Mouse (Mus musculus) gastrocnemius, adult 2 months (tissue): ENCODE results near the gene Tbc1d15. TPM values are rescaled to one million over a fixed set of nuclear protein-coding genes. Genes with fewer than 3 reads are reported as not detected.
A peak's percentile ranks its signal among the peaks of the same experiment; 100 is the strongest.

Source experiments
- DNase-seq: peaks from one replicate; pipeline ENCODE4 v3.0.0; 2022
- H3K27ac ChIP-seq: fragments of 200-600 bp; 2 replicates; pipeline ENCODE4 v1.8.1; 2022; ENCODE audit warnings: mild to moderate bottlenecking
- H3K4me3 ChIP-seq: fragments of 200-600 bp; 2 replicates; pipeline ENCODE4 v1.8.1; 2022; ENCODE audit warnings: mild to moderate bottlenecking, moderate library complexity
- CTCF ChIP-seq: fragments of 200-600 bp; IDR thresholded peaks from 2 replicates; pipeline ENCODE4 v1.8.1; 2022; ENCODE audit warnings: antibody characterized with exemption, mild to moderate bottlenecking, moderate library complexity
- intact Hi-C: fragments of 180-260 bp; cut with DNase I; formaldehyde crosslinking; loops from one replicate; pipeline ENCODE4 v1.15.1; 2025
- total RNA-seq, 2 experiments: library from RNA; stranded (reverse); gene quantifications; 2 replicates each; pipeline ENCODE4 v1.2.3; 2021

Tbc1d15 gene
- total RNA-seq, 2 experiments from 2014 or later, result 44.5 to 45.6 TPM

- no peak for TF ChIP-seq CTCF
- intact Hi-C loops, result no loop called here
- Histone ChIP-seq H3K27ac (no peak overlapping the region), H3K4me3 (no peak overlapping the region)
- no peak for DNase-seq
These were observed 19.5 kb upstream of the Tbc1d15 start for GRCm38 (mm10) chr10:115270612-115271390.

GRCm38 (mm10) chr10:115262926-115263562 lies 11.8 kb upstream of the Tbc1d15 start:
- intact Hi-C loops, result no loop called here
- Histone ChIP-seq H3K27ac (no peak overlapping the region), H3K4me3 (no peak overlapping the region)
- DNase-seq, result no peak
- TF ChIP-seq CTCF, result no peak

GRCm38 (mm10) chr10:115262261-115262660 lies 11.0 kb upstream of the Tbc1d15 start:
- DNase-seq, result no peak
- no peak for TF ChIP-seq CTCF
- H3K4me3 ChIP-seq, result no peak overlapping the region
- no peak overlapping the region for H3K27ac ChIP-seq
- intact Hi-C loops, result no loop called here

- Histone ChIP-seq H3K27ac (no peak overlapping the region), H3K4me3 (no peak overlapping the region)
- no peak for TF ChIP-seq CTCF
- no peak for DNase-seq
- intact Hi-C loops, result no loop called here
These were observed 10.2 kb upstream of the Tbc1d15 start for GRCm38 (mm10) chr10:115261428-115261827.

- Histone ChIP-seq H3K4me3 (no peak overlapping the region), H3K27ac (no peak overlapping the region)
- intact Hi-C loops, result no loop called here
- DNase-seq, result no peak
- TF ChIP-seq CTCF, result no peak
These were observed 4.9 kb upstream of the Tbc1d15 start for GRCm38 (mm10) chr10:115256162-115256561.

GRCm38 (mm10) chr10:115253521-115253920 lies 2.3 kb upstream of the Tbc1d15 start:
- no peak for DNase-seq
- Histone ChIP-seq H3K27ac (no peak overlapping the region), H3K4me3 (no peak overlapping the region)
- intact Hi-C loops, result loop anchor here (5.0 kb wide), 2 partner anchors 59 to 134 kb away; no protein-coding TSS in a partner anchor
- TF ChIP-seq CTCF, result no peak

- Histone ChIP-seq H3K27ac (peak overlapping the region; percentile 100), H3K4me3 (peak overlapping the region; percentile 100)
- intact Hi-C loops, result loop anchor here (5.0 kb wide), 2 partner anchors 60 to 135 kb away; no protein-coding TSS in a partner anchor
- no peak for DNase-seq
- no peak for TF ChIP-seq CTCF
These were observed 1.1 kb upstream of the Tbc1d15 start for GRCm38 (mm10) chr10:115252321-115252757.

- DNase-seq, result no peak
- intact Hi-C loops, result loop anchor here (5.0 kb wide), 2 partner anchors 62 to 137 kb away; no protein-coding TSS in a partner anchor
- no peak for TF ChIP-seq CTCF
- Histone ChIP-seq H3K4me3 (peak overlapping the region; percentile 100), H3K27ac (peak overlapping the region; percentile 100)
These were observed 806 bp downstream of the Tbc1d15 start for GRCm38 (mm10) chr10:115250235-115251087.

GRCm38 (mm10) chr10:115248041-115248440 lies 3.2 kb downstream of the Tbc1d15 start:
- H3K4me3 ChIP-seq, result no peak overlapping the region
- peak overlapping the region; percentile 8; the same call in 1 of the 2 replicates for H3K27ac ChIP-seq
- intact Hi-C loops, result no loop called here
- no peak for DNase-seq
- TF ChIP-seq CTCF, result no peak

GRCm38 (mm10) chr10:115245488-115245887 lies 5.8 kb downstream of the Tbc1d15 start:
- no peak for TF ChIP-seq CTCF
- H3K27ac ChIP-seq, result no peak overlapping the region
- intact Hi-C loops, result no loop called here
- no peak for DNase-seq
- no peak overlapping the region for H3K4me3 ChIP-seq

- no peak for DNase-seq
- Histone ChIP-seq H3K4me3 (no peak overlapping the region), H3K27ac (no peak overlapping the region)
- peak; percentile 31 for TF ChIP-seq CTCF
- intact Hi-C loops, result no loop called here
These were observed 10.1 kb downstream of the Tbc1d15 start for GRCm38 (mm10) chr10:115241082-115241595.

GRCm38 (mm10) chr10:115237931-115238330 lies 13.3 kb downstream of the Tbc1d15 start:
- TF ChIP-seq CTCF, result no peak
- intact Hi-C loops, result no loop called here
- no peak overlapping the region for H3K27ac ChIP-seq
- DNase-seq, result no peak
- no peak overlapping the region for H3K4me3 ChIP-seq
